Mouse (Mus musculus): ENCODE measurements around the gene Ampd2.

The Ampd2 gene

DNA sequence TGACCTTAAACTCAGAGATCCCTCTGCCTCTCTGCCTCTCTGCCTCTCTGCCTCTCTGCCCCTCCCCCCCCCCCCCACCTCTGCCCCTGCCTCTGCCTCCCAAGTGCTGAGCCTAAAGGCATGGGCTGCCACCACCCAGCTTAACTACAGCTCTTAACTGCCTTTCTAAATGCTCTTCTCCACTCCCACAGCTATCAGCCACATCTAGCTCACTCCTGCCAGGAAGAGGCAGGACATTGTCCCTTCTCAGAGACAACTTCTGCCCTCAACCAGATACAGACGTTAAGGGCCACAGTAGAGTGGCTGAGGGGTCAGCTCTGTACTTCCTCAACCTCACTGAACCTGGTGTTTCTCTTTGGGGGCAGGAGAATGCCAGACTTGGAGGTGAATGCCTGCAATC is 17.6 kb downstream of the Ampd2 start:
- no peak for DNase-seq

DNA sequence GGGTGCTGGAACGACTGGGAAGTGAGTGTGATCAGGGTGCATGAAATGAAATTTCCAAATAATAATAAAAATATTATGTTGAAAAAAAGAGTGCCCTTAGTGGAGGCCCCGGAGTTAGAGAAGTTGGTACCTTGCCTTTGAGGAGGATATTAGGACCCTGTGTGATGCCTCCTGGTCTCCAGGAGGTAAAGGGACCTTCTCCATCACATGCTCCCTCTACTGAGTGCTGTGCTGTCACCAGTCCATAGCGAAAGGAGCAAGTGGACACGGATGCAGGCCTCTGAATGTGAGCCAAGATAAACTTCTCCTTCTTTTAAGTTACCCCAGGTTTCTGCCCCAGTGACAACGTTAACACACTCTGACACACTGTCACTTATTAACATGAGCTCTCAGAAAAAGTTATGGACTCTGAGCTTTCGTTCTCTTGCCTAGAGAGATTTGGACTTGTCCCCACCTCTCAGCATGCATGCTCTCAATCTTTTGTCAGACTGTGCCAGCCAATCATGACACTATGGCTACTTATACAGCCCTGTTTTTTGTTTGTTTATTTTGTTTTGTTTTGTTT is 19.0 kb downstream of the Ampd2 start:
- no peak for DNase-seq

DNA sequence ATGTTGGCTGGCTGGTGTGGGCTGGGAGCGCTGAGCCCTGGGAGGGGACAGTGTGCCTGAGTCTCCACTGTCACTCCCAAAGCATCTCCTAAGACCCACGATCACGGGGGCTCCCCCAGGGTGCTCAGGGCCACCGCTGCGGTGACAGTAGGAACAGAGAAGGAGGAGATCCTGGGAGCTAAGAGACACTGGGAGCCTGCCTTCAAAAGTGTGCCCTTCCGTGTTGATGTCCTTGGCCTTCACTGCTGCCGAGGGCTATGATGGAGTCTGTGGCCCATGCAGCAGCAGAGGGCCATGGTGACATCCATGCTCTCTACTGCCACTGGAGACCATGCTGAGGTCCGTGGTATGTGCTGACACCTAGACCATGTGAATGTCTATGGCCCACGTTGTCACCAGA is 20.9 kb downstream of the Ampd2 start:
- DNase-seq = no peak

DNA sequence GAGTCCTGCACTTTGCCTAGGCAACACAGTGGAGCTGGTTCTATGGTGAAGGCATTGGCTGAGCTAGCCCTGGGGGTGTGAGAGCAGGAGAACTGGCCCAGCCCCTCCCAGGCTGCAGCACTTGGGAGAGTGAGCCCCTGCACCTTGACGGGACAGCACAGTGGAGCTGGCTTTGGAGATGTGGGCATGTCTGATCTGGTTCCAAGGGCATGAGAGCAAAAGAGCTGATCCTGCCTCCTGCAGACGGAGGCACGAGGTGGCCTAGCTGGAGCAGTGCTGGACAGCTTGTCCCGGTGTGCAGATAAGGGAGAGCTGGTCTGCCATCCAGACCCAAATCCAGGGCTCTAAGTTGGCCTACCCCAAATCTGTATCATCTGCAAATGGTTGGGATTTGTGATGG is 21.8 kb downstream of the Ampd2 start:
- no peak for DNase-seq

DNA sequence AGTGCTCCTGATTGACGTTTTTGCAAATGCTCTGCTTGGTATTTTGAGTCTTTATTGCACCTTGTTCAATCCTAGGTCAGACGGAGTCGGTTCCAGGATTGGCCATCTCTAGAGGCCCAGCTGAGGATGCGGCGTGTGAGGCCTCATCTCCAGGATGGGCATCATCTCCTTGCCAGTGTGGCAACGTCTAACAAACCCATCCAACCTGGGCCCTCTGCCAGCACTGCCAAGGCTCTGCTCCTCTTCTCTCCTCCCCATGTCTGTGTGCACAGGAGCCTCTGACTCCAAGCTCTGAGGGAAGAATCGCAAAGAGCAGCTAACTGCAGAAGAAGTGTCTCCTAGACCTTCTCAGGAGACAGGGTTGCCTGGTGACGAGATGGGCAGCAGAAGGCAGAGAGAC is 23.8 kb downstream of the Ampd2 start:
- no peak for DNase-seq

DNA sequence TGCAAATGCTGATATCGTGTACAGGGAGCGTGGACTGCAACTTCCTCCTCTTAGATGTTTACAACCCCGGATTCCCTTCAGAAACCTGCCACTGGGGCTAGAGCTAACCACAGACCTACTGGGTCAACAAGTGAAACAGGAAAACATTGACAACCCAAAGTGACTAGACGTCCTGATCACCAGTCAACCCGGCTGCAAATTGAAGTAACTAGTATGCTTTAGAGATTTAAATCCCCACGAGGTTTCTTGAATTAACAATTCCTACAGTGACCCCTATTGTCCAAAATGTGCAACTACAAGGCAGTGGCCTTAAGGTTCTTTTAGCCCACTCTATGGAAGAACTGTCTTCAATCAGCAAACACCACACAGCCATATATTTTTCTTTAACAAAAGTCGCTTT is 25.0 kb downstream of the Ampd2 start:
- no peak for DNase-seq

DNA sequence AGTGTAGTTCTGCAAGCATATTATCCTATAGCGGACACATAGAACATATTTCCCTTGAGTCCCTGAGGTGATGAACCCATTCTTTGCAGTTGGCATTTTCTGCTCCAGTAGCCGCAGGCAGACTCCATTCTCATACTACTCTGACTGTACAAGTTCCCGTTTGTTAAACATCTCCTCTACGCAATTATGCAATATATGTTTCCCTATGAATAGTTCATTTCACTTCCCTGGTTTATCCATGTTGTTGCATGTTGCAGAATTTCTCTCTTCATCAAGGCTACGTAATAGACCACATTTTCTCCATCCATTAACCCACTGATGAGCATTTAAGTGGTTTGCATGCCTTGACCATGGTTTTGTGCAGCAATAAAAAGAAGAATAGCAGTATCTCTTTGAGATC is 36.0 kb downstream of the Ampd2 start:
- no peak for DNase-seq

DNA sequence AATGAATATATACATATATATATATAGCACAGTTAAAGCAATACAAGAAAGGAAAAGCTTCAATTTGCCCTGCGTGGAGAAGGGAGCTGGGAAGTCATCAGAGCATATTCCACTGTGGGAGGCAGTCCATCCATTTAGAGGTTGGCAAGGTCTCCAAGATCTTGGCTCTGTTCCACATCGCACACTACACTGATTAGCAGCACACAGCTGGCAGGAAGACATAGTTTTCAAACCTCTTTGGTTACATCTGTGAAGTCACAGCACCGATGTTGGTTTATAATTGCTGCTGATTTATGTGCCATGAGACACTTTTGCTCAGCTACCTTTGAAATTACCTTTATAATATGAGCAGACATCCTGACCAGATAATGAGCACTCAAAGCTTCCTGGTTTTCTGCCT is 38.1 kb downstream of the Ampd2 start:
- no peak for DNase-seq

DNA sequence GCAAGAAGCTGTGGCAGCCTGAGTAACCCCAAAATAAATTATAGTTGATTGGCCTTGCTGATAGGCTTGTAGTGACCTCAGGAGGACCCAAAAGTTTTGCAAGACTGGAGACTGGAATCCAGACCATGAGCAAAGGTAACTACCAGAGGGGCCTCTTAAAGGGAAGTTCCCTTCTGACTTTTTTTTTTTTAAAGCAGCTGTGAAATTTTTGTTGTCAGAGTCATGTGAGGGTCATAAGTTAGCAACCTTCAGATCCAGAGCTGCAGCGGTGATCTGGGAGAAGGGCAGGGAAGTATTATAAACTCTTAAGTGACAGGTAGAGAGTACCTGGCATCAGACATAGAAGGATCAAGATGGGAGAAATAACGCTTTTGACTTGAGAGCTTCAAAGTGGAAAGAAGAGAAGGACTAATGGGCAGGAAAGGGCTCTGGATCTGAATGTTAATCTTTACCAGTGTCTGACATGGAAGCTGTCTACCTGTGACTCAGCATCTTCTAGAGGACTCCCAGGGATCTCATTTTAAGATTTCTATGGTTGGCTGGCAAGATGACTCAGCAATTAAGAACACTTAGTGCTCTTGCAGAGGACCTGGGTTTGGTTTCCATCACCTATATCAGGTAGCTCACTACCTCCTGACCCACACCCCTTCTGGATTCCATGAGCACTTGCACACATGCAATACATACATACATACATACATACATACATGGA is 39.4 kb downstream of the Ampd2 start:
- no peak for DNase-seq

DNA sequence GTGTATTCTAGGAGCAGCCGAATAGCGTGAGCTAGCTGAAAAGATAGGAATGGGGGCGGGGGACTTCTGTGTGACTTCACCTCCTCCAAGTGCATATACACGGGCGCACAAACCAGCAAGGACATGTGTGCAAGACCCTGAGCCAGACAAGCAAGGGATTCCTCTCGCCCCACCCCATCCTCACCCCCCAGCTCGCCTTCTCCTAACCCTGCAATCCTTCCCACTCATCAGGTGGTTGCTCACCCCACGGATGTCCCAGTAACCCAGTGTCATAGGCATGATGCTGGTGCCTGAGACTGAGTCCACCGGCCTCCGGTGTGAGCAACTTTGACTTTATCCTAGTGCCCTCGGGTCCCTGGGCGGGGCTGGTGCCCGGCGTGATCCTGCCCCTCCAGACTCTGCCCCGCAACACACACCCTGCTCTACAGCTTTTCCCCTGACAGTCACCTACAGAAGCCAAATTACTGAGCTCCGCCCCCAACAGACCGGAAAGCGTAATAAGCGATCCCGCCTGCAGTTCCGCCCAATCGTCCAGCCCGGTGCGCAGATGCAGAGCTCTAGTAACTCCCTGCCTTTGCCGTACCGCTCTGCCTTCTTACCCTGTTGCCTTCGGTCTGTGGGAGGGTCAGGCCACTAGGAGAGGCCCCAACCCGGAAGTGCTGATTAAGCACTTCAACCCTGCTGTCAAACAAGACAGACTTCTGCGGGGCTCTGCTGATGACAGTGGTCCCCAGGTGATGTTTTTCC is 41.9 kb downstream of the Ampd2 start, which contains the start of gene Gstm4:
Gene Gstm4, minus strand, starts transcription at position 501 of the 747 bp plus-strand sequence.
- DNase-seq = peak; percentile 91

DNA sequence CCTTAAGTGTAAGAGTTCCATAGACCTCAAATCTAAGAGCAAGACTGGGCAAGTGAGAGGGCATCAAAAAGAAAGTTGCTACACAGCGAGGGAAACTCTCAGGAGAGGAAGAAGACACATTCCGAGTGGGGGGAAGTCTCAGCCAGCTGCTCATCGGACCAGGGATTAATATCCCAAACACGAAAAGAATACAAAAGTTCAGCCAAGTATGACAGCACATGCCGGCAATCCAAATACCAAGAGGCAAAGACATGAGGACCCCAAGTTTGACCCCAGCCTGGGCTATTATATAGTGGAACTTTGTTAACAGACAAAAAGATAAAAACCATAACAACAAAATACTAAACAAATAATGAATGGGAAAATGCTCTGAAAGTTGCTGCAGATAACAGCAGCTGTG is 53.3 kb downstream of the Ampd2 start:
- no peak for DNase-seq

DNA sequence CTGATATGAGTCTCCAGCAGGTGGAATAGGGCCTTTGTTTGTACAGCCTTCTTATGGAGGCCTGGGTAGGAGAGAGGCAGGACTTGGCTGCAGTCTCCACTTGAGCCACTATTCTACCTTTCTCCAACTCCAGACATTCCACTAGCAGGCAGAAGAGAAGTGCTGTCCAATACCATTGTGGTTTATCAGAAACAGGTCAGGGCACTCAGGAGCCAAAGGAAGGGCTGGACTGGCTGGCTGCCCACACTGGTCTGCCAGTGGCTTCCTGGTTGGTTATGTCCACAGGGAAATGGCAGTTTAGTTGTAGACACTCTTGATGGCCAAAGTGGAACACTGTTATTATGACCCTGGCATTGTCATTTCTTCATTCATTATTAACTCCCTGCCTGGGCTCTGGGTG is 54.3 kb downstream of the Ampd2 start:
- DNase-seq = no peak

DNA sequence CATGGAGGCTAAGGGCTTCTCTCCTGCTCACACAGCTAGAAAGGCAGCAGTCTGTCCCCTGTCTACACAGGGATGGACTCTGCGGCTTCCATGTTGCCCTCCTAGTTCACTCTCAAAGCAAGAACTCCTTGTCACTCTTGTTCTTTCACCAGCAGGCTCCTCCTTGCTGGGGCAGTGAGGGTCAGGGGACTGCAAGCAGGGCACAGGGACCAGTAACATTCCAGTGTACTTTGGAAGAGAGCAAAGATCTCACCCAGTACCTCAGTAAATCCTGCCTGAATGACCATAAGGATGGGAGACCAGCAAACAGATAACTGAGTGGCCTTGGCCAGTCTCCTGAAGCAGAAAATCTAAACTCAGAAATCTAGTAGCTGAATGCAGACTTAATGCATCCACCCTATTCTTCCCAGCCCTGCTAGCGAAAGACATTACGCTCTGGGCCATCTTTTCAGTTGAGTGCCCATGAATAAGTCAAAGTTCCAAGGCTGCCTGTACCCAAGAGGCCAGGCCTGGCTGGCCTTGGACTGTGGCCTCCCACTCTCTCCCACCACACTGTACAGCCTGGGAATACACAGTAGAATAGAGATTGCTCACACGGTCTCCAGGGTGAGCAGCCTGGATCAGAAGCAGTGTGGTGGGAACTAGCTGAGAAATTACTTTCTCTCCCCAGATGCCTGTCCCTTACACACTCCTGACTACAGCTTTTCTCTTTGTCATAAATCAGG is 57.6 kb downstream of the Ampd2 start:
- no peak for DNase-seq

DNA sequence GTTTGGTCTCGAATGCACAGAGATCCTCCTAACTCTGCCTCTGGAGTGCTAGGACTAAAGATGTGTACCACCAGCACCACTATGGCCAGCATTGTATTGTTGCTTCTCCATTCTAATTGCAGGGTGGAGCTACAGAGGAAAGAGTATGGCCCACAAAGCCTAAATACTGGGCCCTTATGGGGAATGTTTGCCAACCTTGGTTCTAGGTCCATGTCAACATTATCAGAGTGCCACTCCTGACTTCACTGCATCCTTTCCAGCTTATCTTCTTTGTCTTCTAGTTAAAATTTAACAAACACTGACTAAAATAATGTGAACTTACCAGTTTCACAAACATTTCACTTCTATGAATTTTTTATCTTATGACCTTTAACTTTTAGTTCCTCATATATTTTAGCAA is 59.9 kb downstream of the Ampd2 start:
- no peak for DNase-seq

DNA sequence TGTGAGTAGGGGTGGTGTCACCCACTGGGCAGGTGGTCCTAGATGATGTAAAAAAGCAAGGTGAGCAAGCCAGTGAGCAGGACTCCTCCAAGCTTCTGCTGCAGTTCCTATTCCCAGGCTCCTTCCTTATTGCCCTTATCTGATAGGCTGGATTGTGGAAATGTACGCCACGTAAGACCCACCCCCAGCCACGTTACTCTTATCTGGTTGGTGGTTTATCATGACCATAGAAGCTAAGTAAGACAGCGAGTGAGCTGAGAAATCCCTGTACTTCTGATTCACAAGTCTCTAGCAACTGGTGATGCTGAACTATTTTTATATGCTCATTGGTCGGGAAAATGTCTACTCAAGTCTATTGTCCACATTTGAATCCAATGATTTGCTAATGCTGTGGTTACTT is 60.4 kb downstream of the Ampd2 start:
- no peak for DNase-seq

DNA sequence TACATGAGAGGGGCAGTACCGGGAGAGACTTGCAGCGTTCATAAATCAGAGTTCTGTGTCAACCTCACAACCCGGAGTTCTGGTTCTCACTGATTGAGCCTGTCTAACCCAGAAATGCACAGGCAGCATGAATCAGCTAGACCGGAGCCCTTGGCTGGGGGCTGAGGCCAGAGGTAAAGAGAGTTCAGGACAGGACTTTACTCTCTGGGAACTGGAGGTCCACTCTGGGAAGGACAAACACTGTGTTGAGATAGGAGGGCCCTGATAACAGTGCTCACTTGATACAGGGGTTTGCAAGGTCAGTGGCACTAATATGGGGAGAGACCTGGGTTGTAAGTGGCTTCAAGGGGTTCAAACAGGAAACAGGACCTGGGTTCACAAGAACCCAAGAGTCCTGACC is 61.1 kb downstream of the Ampd2 start:
- no peak for DNase-seq
